In genomic region chr6:50585733-50586132, GRCm38 (mm10) we compare ENCODE assay signal across 18 mouse cellular contexts. TPM values are rescaled to one million over a fixed set of nuclear protein-coding genes. Genes with fewer than 3 reads are reported as not detected.
"Had no signal": no experiment of that assay in that cellular context is flagged by ENCODE, and none has a peak within 500 bp of the region (broad histone marks: within the 10 kb centered on the region; RNA-seq: fewer than 3 reads in every experiment).

No protein-coding gene starts in this region.

- H3K4me1 ChIP-seq: midbrain, embryonic 13.5 days; midbrain, embryonic 15.5 days; neural tube, embryonic 12.5 days; stomach, embryonic 15.5 days had no signal

- DNase-seq: liver, postnatal 0 days; lung, adult 2 months; lung, postnatal 14 days; lung, postnatal 36 days; right cerebral cortex, postnatal 14 days; thymus, adult 18-20 months; thymus, postnatal 14 days; thymus, postnatal 36 days had no signal

- H3K36me3 ChIP-seq: lung, embryonic 15.5 days; midbrain, embryonic 13.5 days; midbrain, embryonic 15.5 days; neural tube, embryonic 12.5 days; stomach, embryonic 15.5 days had no signal

- H3K9me3 ChIP-seq: lung, embryonic 15.5 days; megakaryocyte, embryonic 14.5 days; midbrain, embryonic 13.5 days; midbrain, embryonic 15.5 days; neural tube, embryonic 12.5 days; stomach, embryonic 15.5 days had no signal

- H3K4me3 ChIP-seq: lung, embryonic 15.5 days; megakaryocyte, embryonic 14.5 days; midbrain, embryonic 13.5 days; midbrain, embryonic 15.5 days; neural tube, embryonic 12.5 days; stomach, embryonic 15.5 days had no signal

- H3K27ac ChIP-seq: lung, embryonic 15.5 days; macrophage; midbrain, embryonic 13.5 days; midbrain, embryonic 15.5 days; neural tube, embryonic 12.5 days; stomach, embryonic 15.5 days; stomach, postnatal 0 days had no signal

- H3K9ac ChIP-seq: lung, embryonic 15.5 days; midbrain, embryonic 13.5 days; midbrain, embryonic 15.5 days; neural tube, embryonic 12.5 days; stomach, embryonic 15.5 days had no signal

- ATAC-seq: liver, postnatal 0 days; lung, postnatal 0 days; midbrain, embryonic 13.5 days; midbrain, embryonic 15.5 days had no signal

- H3K4me2 ChIP-seq: lung, embryonic 15.5 days; midbrain, embryonic 11.5 days; midbrain, embryonic 13.5 days; midbrain, embryonic 15.5 days; neural tube, embryonic 12.5 days; stomach, embryonic 15.5 days had no signal

- H3K27me3 ChIP-seq: lung, embryonic 15.5 days; megakaryocyte, embryonic 14.5 days; midbrain, embryonic 13.5 days; midbrain, embryonic 15.5 days; neural tube, embryonic 12.5 days; stomach, embryonic 15.5 days had no signal

RNA-seq across cellular contexts. Expression of gene 4921507P07Rik, which starts 10.7 kb away (rescaled TPM):
- polyA plus RNA-seq: macrophage had no signal
